Mouse (Mus musculus): ENCODE results near the gene Smyd1.

GRCm38 (mm10) chr6:71369416-71369815 lies 47.4 kb upstream of the Smyd1 start:
- TF ChIP-seq CTCF (IDR thresholded peaks at IDR 0.05; ENCODE audit: control insufficient read depth, insufficient read depth, insufficient replicate concordance, low read depth, low read length), result no peak
- TF ChIP-seq POLR2A (IDR thresholded peaks at IDR 0.05; ENCODE audit: control insufficient read depth, low read depth, low read length), result no peak
